Mouse (Mus musculus) E14TG2a.4 (cell line): ENCODE results near the gene Zfp39.
A peak's percentile ranks its signal among the peaks of the same experiment; 100 is the strongest.

ENCODE experiments used
- CTCF ChIP-seq: conservative IDR thresholded peaks from 2 replicates; pipeline ENCODE4 v1.5.1; 2014; ENCODE audit warnings: low read length
- POU5F1 ChIP-seq: IDR thresholded peaks from 2 replicates; pipeline ENCODE4 v1.6.1; 2014; ENCODE audit warnings: low read length, borderline replicate concordance

GRCm38 (mm10) chr11:58914461-58915028 is 10.5 kb upstream of the Zfp39 start:
- TF ChIP-seq POU5F1 = no peak
- peak; percentile 71 for TF ChIP-seq CTCF
